Mouse (Mus musculus) CH12.LX (cell line): ENCODE measurements around the gene Cbx4. TPM values are rescaled to one million over a fixed set of nuclear protein-coding genes. Genes with fewer than 3 reads are reported as not detected.

Experiments
- DNase-seq: peaks from one replicate; pipeline ENCODE4 v3.0.0-alpha.2; 2013; ENCODE audit errors: extremely low read depth
- H3K27ac ChIP-seq: 2 replicates; pipeline ENCODE4 v1.5.1; 2012; ENCODE audit warnings: low read depth, mild to moderate bottlenecking, control low read depth, moderate library complexity; ENCODE audit not compliant: insufficient read depth
- H3K27me3 ChIP-seq: replicated peaks from 2 replicates; pipeline ENCODE3; 2012; ENCODE audit warnings: inconsistent platforms
- H3K36me3 ChIP-seq, 2 experiments: replicated peaks in 1 of 2; 2 replicates each; pipeline versions ENCODE3 to v1.6.1; 2012; ENCODE audit warnings: inconsistent platforms in 1 of 2, low read length in 1 of 2, mild to moderate bottlenecking in 1 of 2, mixed read lengths in 1 of 2, moderate library complexity in 1 of 2; ENCODE audit not compliant: control insufficient read depth in 1 of 2, insufficient read depth in 1 of 2
- H3K4me1 ChIP-seq, 2 experiments: 2 replicates each; pipeline ENCODE4 v1.6.1; 2012; ENCODE audit warnings: inconsistent platforms in 1 of 2, moderate library complexity in 1 of 2; ENCODE audit not compliant: insufficient read depth in 2 of 2, control insufficient read depth in 1 of 2
- H3K4me2 ChIP-seq: 2 replicates; pipeline ENCODE4 v1.6.1; 2012; ENCODE audit warnings: low read depth, mild to moderate bottlenecking, control low read depth; ENCODE audit not compliant: poor library complexity, insufficient read depth, severe bottlenecking
- H3K4me3 ChIP-seq, 3 experiments: fragments of 150-350 bp in 1 of 3; sonication (generic) in 1 of 3; replicated peaks in 1 of 3; 2 replicates each; pipeline versions ENCODE3 to v1.5.1; 2011 to 2012; ENCODE audit warnings: low read depth in 2 of 3, low read length in 2 of 3, mild to moderate bottlenecking in 2 of 3, moderate library complexity in 2 of 3, control low read depth in 1 of 3, improper control_type of control experiment in 1 of 3, inconsistent platforms in 1 of 3, mixed read lengths in 1 of 3; ENCODE audit not compliant: poor library complexity in 1 of 3
- H3K79me2 ChIP-seq: replicated peaks from 2 replicates; pipeline ENCODE4 v1.6.1; 2012; ENCODE audit warnings: mild to moderate bottlenecking, moderate library complexity; ENCODE audit not compliant: control insufficient read depth, poor library complexity, insufficient read depth, severe bottlenecking; ENCODE audit errors: extremely low read depth
- H3K9ac ChIP-seq: 2 replicates; pipeline ENCODE4 v1.6.1; 2012; ENCODE audit warnings: low read depth, mild to moderate bottlenecking, control low read depth, moderate library complexity; ENCODE audit not compliant: insufficient read depth
- H3K9me3 ChIP-seq: replicated peaks from 2 replicates; pipeline ENCODE3; 2012; ENCODE audit warnings: low read length, inconsistent platforms, mixed read lengths
- BHLHE40 ChIP-seq: IDR thresholded peaks from 2 replicates; pipeline ENCODE4 v1.6.1; 2011; ENCODE audit warnings: mild to moderate bottlenecking, low read depth, low read length, improper control_type of control experiment
- CHD1 ChIP-seq: IDR thresholded peaks from 2 replicates; pipeline ENCODE4 v1.6.1; 2012; ENCODE audit warnings: low read depth, low read length, improper control_type of control experiment, inconsistent platforms
- CHD2 ChIP-seq: IDR thresholded peaks from 2 replicates; pipeline ENCODE4 v1.6.1; 2011; ENCODE audit warnings: low read length, improper control_type of control experiment
- CTCF ChIP-seq, 2 experiments: IDR thresholded peaks in 1 of 2; conservative IDR thresholded peaks in 1 of 2; 2 replicates each; pipeline ENCODE4 v1.5.1; 2011 to 2012; ENCODE audit warnings: low read depth in 2 of 2, low read length in 2 of 2, improper control_type of control experiment in 1 of 2, inconsistent platforms in 1 of 2, mild to moderate bottlenecking in 1 of 2, moderate library complexity in 1 of 2
- E2F4 ChIP-seq: IDR thresholded peaks from 2 replicates; pipeline ENCODE4 v1.6.1; 2011; ENCODE audit warnings: low read depth, low read length, improper control_type of control experiment; ENCODE audit not compliant: insufficient replicate concordance
- ELF1 ChIP-seq: IDR thresholded peaks from 2 replicates; pipeline ENCODE4 v1.6.1; 2014; ENCODE audit warnings: low read depth, mild to moderate bottlenecking, inconsistent platforms, low read length, improper control_type of control experiment
- ETS1 ChIP-seq: conservative IDR thresholded peaks from 2 replicates; pipeline ENCODE4 v1.6.1; 2012; ENCODE audit warnings: low read depth, mild to moderate bottlenecking, inconsistent platforms, low read length, improper control_type of control experiment, moderate library complexity
- JUND ChIP-seq: conservative IDR thresholded peaks from 2 replicates; pipeline ENCODE4 v1.6.1; 2011; ENCODE audit warnings: low read depth, low read length, improper control_type of control experiment
- KAT2A ChIP-seq: IDR thresholded peaks from 2 replicates; pipeline ENCODE4 v1.6.1; 2012; ENCODE audit warnings: low read length, improper control_type of control experiment, inconsistent platforms; ENCODE audit not compliant: insufficient replicate concordance
- MAFK ChIP-seq: IDR thresholded peaks from 2 replicates; pipeline ENCODE4 v1.6.1; 2011; ENCODE audit warnings: low read length, improper control_type of control experiment; ENCODE audit not compliant: insufficient replicate concordance
- MAX ChIP-seq: IDR thresholded peaks from 2 replicates; pipeline ENCODE4 v1.6.1; 2011; ENCODE audit warnings: low read length, improper control_type of control experiment
- MAZ ChIP-seq: IDR thresholded peaks from 2 replicates; pipeline ENCODE4 v1.6.1; 2012; ENCODE audit warnings: low read depth, mild to moderate bottlenecking, inconsistent platforms, low read length, improper control_type of control experiment, moderate library complexity
- MXI1 ChIP-seq: IDR thresholded peaks from 2 replicates; pipeline ENCODE4 v1.6.1; 2011; ENCODE audit warnings: mild to moderate bottlenecking, low read depth, low read length, improper control_type of control experiment
- NELFE ChIP-seq: IDR thresholded peaks from 2 replicates; pipeline ENCODE4 v1.6.1; 2011; ENCODE audit warnings: low read depth, low read length, improper control_type of control experiment
- SIN3A ChIP-seq: IDR thresholded peaks from 2 replicates; pipeline ENCODE4 v1.6.1; 2012; ENCODE audit warnings: low read length, improper control_type of control experiment, inconsistent platforms
- USF2 ChIP-seq: conservative IDR thresholded peaks from 2 replicates; pipeline ENCODE4 v1.6.1; 2011; ENCODE audit warnings: low read depth, low read length, improper control_type of control experiment
- dilution Hi-C: fragments of 300-500 bp; cut with MboI; formaldehyde crosslinking; loops from 2 replicates; pipeline ENCODE4 v1.14.3; 2020; ENCODE audit warnings: low sequenced_read_pairs; ENCODE audit not compliant: extremely low pct_unique_long_range_greater_than_20kb, extremely low pct_ligation_motif_present
- in situ Hi-C: fragments of 300-500 bp; cut with MboI; formaldehyde crosslinking; loops from 3 replicates; pipeline ENCODE4 v1.14.3; 2019; ENCODE audit warnings: low sequenced_read_pairs, low pct_ligation_motif_present, low pct_unique_long_range_greater_than_20kb, mixed read lengths
- polyA plus RNA-seq: library from polyadenylated mRNA; unstranded; fragments of >175 nt; gene quantifications from 2 replicates; pipeline ENCODE4 v1.2.1, GENCODE M21; 2012; ENCODE audit warnings: low read depth; ENCODE audit not compliant: insufficient read length
- total RNA-seq, 2 experiments: library from RNA; depleted of rRNA; stranded (reverse); fragments of 300-350 nt in 1 of 2; fragments of >200 nt in 1 of 2; gene quantifications; 2 replicates each; pipeline ENCODE4 v1.2.3; 2012 to 2014

Gene Cbx4
- total and polyA plus RNA-seq, 3 experiments = 15.0 to 40.4 (median 26.0) TPM

- Histone ChIP-seq H3K27ac (no peak overlapping the region), H3K79me2 (no peaks in the 10 kb centered on the region), H3K9ac (no peak overlapping the region), H3K27me3 (no peaks in the 10 kb centered on the region), H3K4me1 (peaks cover 57 to 84% of the 10 kb centered on the region in 2 experiments), H3K36me3 (no peaks in the 10 kb centered on the region), H3K9me3 (no peaks in the 10 kb centered on the region), H3K4me3 (no peak overlapping the region), H3K4me2 (no peak overlapping the region)
- dilution Hi-C loops (no loop called here), in situ Hi-C loops (no loop called here)
- TF ChIP-seq CHD1 = no peak
- TF ChIP-seq KAT2A = no peak
- no peak for TF ChIP-seq USF2
- no peak for TF ChIP-seq ETS1
- no peak for TF ChIP-seq SIN3A
- TF ChIP-seq NELFE = no peak
- no peak for TF ChIP-seq CHD2
- TF ChIP-seq JUND = no peak
- no peak for DNase-seq
These were observed 37.7 kb upstream of the Cbx4 start for GRCm38 (mm10) chr11:119123522-119124319.

GRCm38 (mm10) chr11:119122396-119122795, 36.4 kb upstream of the Cbx4 start:
- dilution Hi-C loops = no loop called here
- H3K4me3 ChIP-seq = no peak overlapping the region
- no peaks in the 10 kb centered on the region for H3K27me3 ChIP-seq
- DNase-seq = no peak
- TF ChIP-seq CTCF (conservative IDR thresholded peaks at IDR 0.05 in 1 of 2, IDR thresholded peaks at IDR 0.05 in 1 of 2; ENCODE audit: low read depth in 2 of 2, low read length in 2 of 2) (no peak), ELF1 (no peak), MAZ (no peak), MXI1 (no peak), E2F4 (no peak), USF2 (no peak), BHLHE40 (no peak), MAFK (no peak), NELFE (no peak), MAX (no peak), SIN3A (no peak), CHD2 (no peak)
- in situ Hi-C loops = no loop called here
- no peaks in the 10 kb centered on the region for H3K79me2 ChIP-seq
- peaks cover 55 to 80% of the 10 kb centered on the region in 2 experiments for H3K4me1 ChIP-seq
- no peak overlapping the region for H3K4me2 ChIP-seq
- no peaks in the 10 kb centered on the region for H3K36me3 ChIP-seq
- H3K9me3 ChIP-seq = no peaks in the 10 kb centered on the region
- H3K27ac ChIP-seq = no peak overlapping the region
- no peak overlapping the region for H3K9ac ChIP-seq
